Mouse (Mus musculus) limb, embryonic 10.5 days (tissue): ENCODE results near the gene Chrna10. TPM values are rescaled to one million over a fixed set of nuclear protein-coding genes. Genes with fewer than 3 reads are reported as not detected.

Experiments
- DNase-seq: peaks from one replicate; pipeline ENCODE4 v3.0.0-alpha.2; 2017; ENCODE audit warnings: low spot score
- H3K27ac ChIP-seq: fragments of 300-500 bp; sonication (generic); 2 replicates; pipeline ENCODE4 v1.5.1; 2016; ENCODE audit warnings: mild to moderate bottlenecking
- H3K27me3 ChIP-seq: fragments of 300-500 bp; sonication (generic); 2 replicates; pipeline ENCODE4 v1.6.1; 2016; ENCODE audit warnings: low read depth, mild to moderate bottlenecking; ENCODE audit not compliant: poor library complexity, severe bottlenecking
- H3K36me3 ChIP-seq: fragments of 300-500 bp; sonication (generic); 2 replicates; pipeline ENCODE4 v1.6.1; 2016; ENCODE audit warnings: mild to moderate bottlenecking, moderate library complexity
- H3K4me1 ChIP-seq: fragments of 300-500 bp; sonication (generic); 2 replicates; pipeline ENCODE4 v1.6.1; 2016
- H3K4me3 ChIP-seq: fragments of 300-500 bp; sonication (generic); 2 replicates; pipeline ENCODE4 v1.5.1; 2016; ENCODE audit warnings: mild to moderate bottlenecking, moderate library complexity
- H3K9me3 ChIP-seq: fragments of 300-500 bp; sonication (generic); replicated peaks from 2 replicates; pipeline ENCODE4 v1.6.1; 2016; ENCODE audit warnings: mild to moderate bottlenecking
- WGBS: fragments of 180-500 bp; shearing (Covaris S2); methylation state at CpG from one replicate; pipeline ENCODE4 v1.1.7; 2016; 5-methylcytosine and 5-hydroxymethylcytosine counted together
- polyA plus RNA-seq: library from polyadenylated mRNA; unstranded; fragments of >200 nt; fragmentation: Nextera tagmentation; extraction: Ambion mirVana; gene quantifications from 2 replicates; pipeline ENCODE4 v1.2.1, GENCODE M21; 2016

The Chrna10 gene
- polyA plus RNA-seq: 0.14 TPM in 1 of 2 replicates, not detected in the other

- no peaks in the 10 kb centered on the region for H3K9me3 ChIP-seq
- peaks cover 37% of the 10 kb centered on the region for H3K36me3 ChIP-seq
- no peaks in the 10 kb centered on the region for H3K27me3 ChIP-seq
- H3K4me1 ChIP-seq: no peaks in the 10 kb centered on the region
- H3K4me3 ChIP-seq: no peak within 1 kb of the TSS
- WGBS: 55% methylated on average over 7 of the region's 7 CpGs
- no peak for DNase-seq
- H3K27ac ChIP-seq: no peak within 1 kb of the TSS
Measured at GRCm38 (mm10) chr7:102116579-102117331, at the start of gene Chrna10. Chrna10 (minus strand) TSS chr7:102116828.

- H3K4me1 ChIP-seq: no peaks in the 10 kb centered on the region
- H3K27ac ChIP-seq: no peak overlapping the region
- peaks cover 96% of the 10 kb centered on the region for H3K36me3 ChIP-seq
- 97% methylated on average over 5 of the region's 5 CpGs for WGBS
- no peaks in the 10 kb centered on the region for H3K27me3 ChIP-seq
- DNase-seq: no peak
- no peak overlapping the region for H3K4me3 ChIP-seq
- H3K9me3 ChIP-seq: no peaks in the 10 kb centered on the region
Measured at GRCm38 (mm10) chr7:102153691-102154090, 37.1 kb upstream of the Chrna10 start.

- WGBS: 96% methylated on average over 5 of the region's 5 CpGs
- Histone ChIP-seq H3K27ac (no peak overlapping the region), H3K36me3 (peaks cover 96% of the 10 kb centered on the region), H3K9me3 (no peaks in the 10 kb centered on the region), H3K27me3 (no peaks in the 10 kb centered on the region), H3K4me1 (no peaks in the 10 kb centered on the region), H3K4me3 (no peak overlapping the region)
- DNase-seq: no peak
Measured at GRCm38 (mm10) chr7:102137898-102138297, 21.3 kb upstream of the Chrna10 start.

GRCm38 (mm10) chr7:102137464-102137863, 20.8 kb upstream of the Chrna10 start:
- peak; percentile 59 for DNase-seq
- WGBS: 87% methylated on average over 1 of the region's 1 CpGs
- Histone ChIP-seq H3K36me3 (peaks cover 98% of the 10 kb centered on the region), H3K27ac (no peak overlapping the region), H3K9me3 (no peaks in the 10 kb centered on the region), H3K27me3 (no peaks in the 10 kb centered on the region), H3K4me3 (no peak overlapping the region), H3K4me1 (no peaks in the 10 kb centered on the region)

GRCm38 (mm10) chr7:102132395-102132794, 15.8 kb upstream of the Chrna10 start:
- Histone ChIP-seq H3K4me3 (no peak overlapping the region), H3K9me3 (no peaks in the 10 kb centered on the region), H3K27ac (no peak overlapping the region), H3K4me1 (no peaks in the 10 kb centered on the region), H3K27me3 (no peaks in the 10 kb centered on the region), H3K36me3 (peaks cover 96% of the 10 kb centered on the region)
- WGBS: 89% methylated on average over 4 of the region's 4 CpGs
- DNase-seq: no peak

- Histone ChIP-seq H3K9me3 (no peaks in the 10 kb centered on the region), H3K27me3 (no peaks in the 10 kb centered on the region), H3K4me1 (no peaks in the 10 kb centered on the region), H3K4me3 (no peak overlapping the region), H3K27ac (no peak overlapping the region), H3K36me3 (peaks cover 72% of the 10 kb centered on the region)
- DNase-seq: no peak
- 96% methylated on average over 10 of the region's 10 CpGs for WGBS
Measured at GRCm38 (mm10) chr7:102120326-102120725, 3.7 kb upstream of the Chrna10 start.

- Histone ChIP-seq H3K27ac (no peak overlapping the region), H3K27me3 (no peaks in the 10 kb centered on the region), H3K36me3 (peaks cover 43% of the 10 kb centered on the region), H3K4me1 (no peaks in the 10 kb centered on the region), H3K4me3 (no peak overlapping the region), H3K9me3 (no peaks in the 10 kb centered on the region)
- no peak for DNase-seq
- 77% methylated on average over 6 of the region's 6 CpGs for WGBS
Measured at GRCm38 (mm10) chr7:102117382-102117781, 754 bp upstream of the Chrna10 start.

GRCm38 (mm10) chr7:102113151-102113729, 3.4 kb downstream of the Chrna10 start:
- Histone ChIP-seq H3K4me1 (no peaks in the 10 kb centered on the region), H3K27me3 (0 out of 2 replicates have a peak, but pooled peaks cover 3% of the 10 kb centered on the region), H3K9me3 (no peaks in the 10 kb centered on the region), H3K4me3 (no peak overlapping the region), H3K36me3 (peaks cover 3% of the 10 kb centered on the region), H3K27ac (no peak overlapping the region)
- WGBS: 80% methylated on average over 45 of the region's 45 CpGs
- DNase-seq: no peak

GRCm38 (mm10) chr7:102109746-102110145, 6.9 kb downstream of the Chrna10 start:
- no peak for DNase-seq
- 93% methylated on average over 4 of the region's 4 CpGs for WGBS
- Histone ChIP-seq H3K9me3 (no peaks in the 10 kb centered on the region), H3K36me3 (no peaks in the 10 kb centered on the region), H3K27me3 (0 out of 2 replicates have a peak, but pooled peaks cover 21% of the 10 kb centered on the region), H3K4me3 (no peak overlapping the region), H3K27ac (no peak overlapping the region), H3K4me1 (peaks cover 12% of the 10 kb centered on the region)

GRCm38 (mm10) chr7:102109171-102109570, 7.5 kb downstream of the Chrna10 start, which contains the start of gene Art5:
Art5 (minus strand) TSS chr7:102109489.
- Histone ChIP-seq H3K9me3 (no peaks in the 10 kb centered on the region), H3K4me3 (no peak within 1 kb of the TSS), H3K27ac (no peak within 1 kb of the TSS), H3K27me3 (0 out of 2 replicates have a peak, but pooled peaks cover 21% of the 10 kb centered on the region), H3K36me3 (no peaks in the 10 kb centered on the region), H3K4me1 (peaks cover 12% of the 10 kb centered on the region)
- no peak for DNase-seq
- 82% methylated on average over 7 of the region's 7 CpGs for WGBS

- 87% methylated on average over 1 of the region's 1 CpGs for WGBS
Measured at GRCm38 (mm10) chr7:102108206-102108605, 8.4 kb downstream of the Chrna10 start.

GRCm38 (mm10) chr7:102106700-102107141, 9.9 kb downstream of the Chrna10 start:
- Histone ChIP-seq H3K4me3 (peak overlapping the region; percentile 49), H3K27ac (peak overlapping the region; percentile 78), H3K27me3 (0 out of 2 replicates have a peak, but pooled peaks cover 21% of the 10 kb centered on the region), H3K9me3 (no peaks in the 10 kb centered on the region), H3K36me3 (no peaks in the 10 kb centered on the region), H3K4me1 (peaks cover 26% of the 10 kb centered on the region)
- 14% methylated on average over 23 of the region's 23 CpGs for WGBS
- peak; percentile 58 for DNase-seq

More at GRCm38 (mm10) chr7:102108206-102108605, 8.4 kb downstream of the Chrna10 start:
- DNase-seq: no peak
- Histone ChIP-seq H3K4me1 (peaks cover 12% of the 10 kb centered on the region), H3K27ac (no peak overlapping the region), H3K4me3 (no peak overlapping the region), H3K36me3 (no peaks in the 10 kb centered on the region), H3K9me3 (no peaks in the 10 kb centered on the region), H3K27me3 (0 out of 2 replicates have a peak, but pooled peaks cover 21% of the 10 kb centered on the region)

- Histone ChIP-seq H3K4me1 (peaks cover 49% of the 10 kb centered on the region), H3K27me3 (0 out of 2 replicates have a peak, but pooled peaks cover 21% of the 10 kb centered on the region), H3K4me3 (no peak overlapping the region), H3K27ac (no peak overlapping the region), H3K36me3 (no peaks in the 10 kb centered on the region), H3K9me3 (no peaks in the 10 kb centered on the region)
- DNase-seq: no peak
- WGBS: 85% methylated on average over 5 of the region's 5 CpGs
Measured at GRCm38 (mm10) chr7:102104126-102104525, 12.5 kb downstream of the Chrna10 start.
